Mouse (Mus musculus): ENCODE measurements around the gene Atp5mpl.

DNA sequence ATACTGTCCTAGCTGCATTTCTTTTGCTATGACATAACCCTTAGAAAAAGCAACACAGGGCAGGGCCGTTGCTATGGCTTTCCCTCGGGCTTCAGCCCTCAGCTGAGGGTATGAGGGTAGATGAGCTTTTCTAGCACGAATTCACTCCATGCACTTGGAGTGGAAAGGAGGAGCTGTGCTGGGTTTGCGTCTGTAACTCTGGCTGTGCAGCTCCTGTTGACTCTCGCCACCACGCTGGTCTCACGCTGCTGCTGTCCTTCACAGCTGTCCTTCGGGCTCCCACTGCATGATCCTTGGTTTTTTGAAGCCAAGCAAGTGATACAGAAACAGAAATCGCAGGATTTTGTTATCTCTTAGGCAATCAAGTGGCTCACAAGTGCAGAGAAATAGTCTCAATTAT lies 20.0 kb upstream of the Atp5mpl start:
- TF ChIP-seq CTCF (IDR thresholded peaks at IDR 0.05; ENCODE audit: extremely low read depth, insufficient read depth, low read length) (no peak), POLR2A (IDR thresholded peaks at IDR 0.05; ENCODE audit: extremely low read depth, insufficient read depth, low read length) (no peak)

Measured in cortical plate, adult 2 months (tissue).